Mouse (Mus musculus): ENCODE measurements around the gene Mroh2a.

DNA sequence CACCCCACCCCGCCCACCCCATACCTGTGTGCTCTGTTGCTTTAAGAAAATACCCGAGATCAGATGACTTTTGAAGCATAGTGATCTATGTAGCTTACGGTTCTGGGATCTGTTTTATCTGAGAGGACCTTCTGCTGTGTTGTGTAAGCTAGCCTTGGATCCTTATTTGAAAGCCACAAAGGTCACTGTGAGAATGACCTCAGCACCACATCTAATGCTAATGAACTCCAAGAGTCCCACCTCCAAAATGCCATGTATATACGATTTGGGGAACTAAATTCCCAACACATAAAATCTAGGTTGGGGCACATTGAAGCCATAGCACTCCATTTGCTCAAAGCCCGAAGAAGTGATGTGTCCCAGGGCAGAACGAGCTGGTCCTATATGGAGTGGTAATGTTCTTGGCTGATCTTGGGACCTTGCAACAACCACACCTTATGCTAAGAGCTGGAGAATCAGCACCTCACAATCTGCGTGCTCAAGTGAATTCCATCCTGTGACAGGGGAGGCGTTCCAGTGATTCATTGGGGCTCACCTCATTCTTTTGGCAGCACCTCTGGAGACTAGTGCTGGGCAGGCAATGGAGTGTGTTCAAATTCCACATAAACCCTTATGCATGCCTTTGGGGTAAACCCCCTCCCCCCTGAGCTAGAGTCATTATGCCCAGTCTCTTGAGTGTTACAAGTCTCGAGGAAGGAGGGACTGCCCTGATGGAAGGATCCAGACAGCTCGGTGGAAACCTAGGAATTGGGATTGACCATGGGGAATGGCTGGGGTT lies 30.3 kb downstream of the Mroh2a start:
- TF ChIP-seq CTCF (IDR thresholded peaks at IDR 0.05; ENCODE audit: extremely low read depth, insufficient read depth, low read length), result no peak
- no peak for TF ChIP-seq POLR2A (IDR thresholded peaks at IDR 0.05; ENCODE audit: extremely low read depth, insufficient read depth, low read length)

Measured in cortical plate, adult 2 months (tissue).